Mouse (Mus musculus) liver, embryonic 14.5 days (tissue): ENCODE measurements around the gene Gstz1. TPM values are rescaled to one million over a fixed set of nuclear protein-coding genes. Genes with fewer than 3 reads are reported as not detected.
"Not testable (repeated sequence)": the region's sequence is repeated elsewhere in the genome, so short reads cannot be mapped to it uniquely, and the experiment has no call there.

Source experiments
- ATAC-seq: fragments of 200-750 bp; cut with Nextera tagmentation; 2 replicates; pipeline ENCODE4 v1.8.0; 2017; ENCODE audit warnings: moderate number of reproducible peaks, mild to moderate bottlenecking, moderate library complexity; ENCODE audit not compliant: insufficient read depth
- DNase-seq, 3 experiments: peaks; one replicate each; pipeline ENCODE4 v3.0.0-alpha.2; 2012 to 2013; ENCODE audit warnings: low read depth in 3 of 3, low spot score in 3 of 3
- H3K27ac ChIP-seq: fragments of 300-500 bp; sonication (generic); 2 replicates; pipeline ENCODE4 v1.5.1; 2014; ENCODE audit warnings: moderate library complexity, mild to moderate bottlenecking, control low read depth, inconsistent platforms
- H3K27me3 ChIP-seq: fragments of 300-500 bp; sonication (generic); 2 replicates; pipeline ENCODE4 v1.6.1; 2014; ENCODE audit warnings: mild to moderate bottlenecking, low read length, moderate library complexity; ENCODE audit not compliant: control insufficient read depth, insufficient read depth
- H3K36me3 ChIP-seq: fragments of 300-500 bp; sonication (generic); replicated peaks from 2 replicates; pipeline ENCODE4 v1.6.1; 2014; ENCODE audit warnings: low read depth; ENCODE audit not compliant: control insufficient read depth, insufficient read depth
- H3K4me1 ChIP-seq, 2 experiments: fragments of 200-500 bp in 1 of 2; fragments of 300-500 bp in 1 of 2; sonication (generic) in 1 of 2; replicated peaks; 2 replicates each; pipeline ENCODE4 v1.6.1; 2012 to 2014; ENCODE audit warnings: antibody characterized with exemption in 1 of 2, inconsistent platforms in 1 of 2, low read length in 1 of 2; ENCODE audit not compliant: control insufficient read depth in 2 of 2, insufficient read depth in 2 of 2
- H3K4me2 ChIP-seq: fragments of 300-500 bp; sonication (generic); 2 replicates; pipeline ENCODE4 v1.6.1; 2014; ENCODE audit warnings: low read depth, mild to moderate bottlenecking, control low read depth, moderate library complexity
- H3K4me3 ChIP-seq, 2 experiments: fragments of 200-500 bp in 1 of 2; fragments of 300-500 bp in 1 of 2; sonication (generic) in 1 of 2; 2 replicates each; pipeline ENCODE4 v1.5.1; 2012 to 2014; ENCODE audit warnings: low read depth in 2 of 2, low read length in 2 of 2, mild to moderate bottlenecking in 2 of 2, control low read depth in 1 of 2, inconsistent platforms in 1 of 2, moderate library complexity in 1 of 2; ENCODE audit not compliant: insufficient read depth in 1 of 2
- H3K9ac ChIP-seq: fragments of 300-500 bp; sonication (generic); replicated peaks from 2 replicates; pipeline ENCODE4 v1.6.1; 2014; ENCODE audit warnings: mild to moderate bottlenecking, control low read depth, moderate library complexity
- H3K9me3 ChIP-seq: fragments of 300-500 bp; sonication (generic); 2 replicates; pipeline ENCODE4 v1.6.1; 2016; ENCODE audit warnings: low read length, mixed read lengths; ENCODE audit not compliant: control insufficient read depth
- CTCF ChIP-seq: IDR thresholded peaks from 2 replicates; pipeline ENCODE4 v1.5.1; 2016; ENCODE audit warnings: antibody characterized with exemption, low read depth, control low read depth
- EP300 ChIP-seq: IDR thresholded peaks from 2 replicates; pipeline ENCODE4 v1.6.1; 2016; ENCODE audit warnings: antibody characterized with exemption, low read depth
- WGBS: fragments of 180-500 bp; shearing (Covaris S2); extraction: QIAGEN DNeasy Blood & Tissue Kit; methylation state at CpG from one replicate; pipeline ENCODE4 v1.1.7; 2014; ENCODE audit not compliant: insufficient replicate concordance; 5-methylcytosine and 5-hydroxymethylcytosine counted together
- polyA plus RNA-seq, 2 experiments: library from polyadenylated mRNA; depleted of rRNA in 1 of 2; stranded (reverse) in 1 of 2; unstranded in 1 of 2; fragments of >200 nt; fragmentation: Nextera tagmentation in 1 of 2; extraction: Ambion mirVana in 1 of 2; gene quantifications; 2 replicates each; pipeline versions ENCODE4 v1.2.1 to v1.2.3; 2012 to 2014

Gene Gstz1
- polyA plus RNA-seq, 2 experiments = 91.0 to 94.8 TPM

DNA sequence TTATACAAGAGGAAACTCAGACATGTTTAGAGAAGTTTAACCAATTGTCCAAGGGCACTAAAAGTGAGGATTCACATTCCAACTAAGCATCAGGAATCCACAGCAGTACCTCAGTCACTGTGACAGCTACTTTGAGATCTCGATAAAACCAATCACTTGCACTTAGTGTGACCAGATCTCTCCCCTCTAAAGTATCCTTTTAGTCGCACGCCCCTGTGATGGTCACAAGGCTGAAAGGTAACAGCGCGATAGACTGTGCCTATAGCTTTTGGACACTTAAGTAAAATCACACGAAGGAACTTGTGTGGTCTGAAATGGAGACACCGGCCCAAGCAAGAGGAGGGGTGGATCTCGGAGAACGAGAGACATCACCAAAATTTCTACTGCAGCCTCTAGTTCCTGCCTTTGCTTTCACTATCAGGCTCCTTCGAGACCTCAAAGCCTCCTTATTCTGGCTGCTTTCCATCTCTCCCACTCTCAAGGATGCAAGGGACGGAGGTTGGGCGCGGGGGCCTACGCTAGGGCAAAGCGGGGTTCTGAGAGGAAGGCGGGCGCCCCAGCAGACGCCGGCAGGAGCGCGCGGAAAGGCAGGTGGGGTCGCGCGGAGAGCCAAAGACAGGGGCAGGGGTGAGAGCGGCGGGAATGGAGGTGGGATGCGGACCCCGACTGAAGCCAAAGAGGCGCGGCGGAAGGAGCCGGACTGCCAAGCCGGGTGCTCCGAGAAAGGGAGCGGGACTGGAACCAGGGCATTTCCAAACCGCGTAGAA lies 52.4 kb downstream of the Gstz1 start, which contains the start of gene Samd15:
Gene Samd15 (plus strand): TSS at position 518 of the 767 bp plus-strand sequence.
- Histone ChIP-seq H3K9ac (peak within 1 kb of the TSS; percentile 70), H3K27me3 (peaks cover 15% of the 10 kb centered on the region), H3K9me3 (no peaks in the 10 kb centered on the region), H3K4me3 (peak within 1 kb of the TSS; percentile 54 to 71), H3K36me3 (no peaks in the 10 kb centered on the region), H3K27ac (no peak within 1 kb of the TSS), H3K4me1 (peaks cover 0 to 8% of the 10 kb centered on the region in 2 experiments; a peak in 2 of 4 replicates), H3K4me2 (peak within 1 kb of the TSS; percentile 76)
- ATAC-seq = peak; percentile 49; the same call in 1 of the 2 replicates
- 2% methylated on average over 38 of the region's 38 CpGs for WGBS
- no peak for TF ChIP-seq CTCF
- no peak for TF ChIP-seq EP300
- no peak for DNase-seq

GRCm38 (mm10) chr12:87199973-87200586 lies 53.1 kb downstream of the Gstz1 start, which contains the start of gene Tmed8:
Gene Tmed8, minus strand, starts transcription at chr12:87200454.
- Histone ChIP-seq H3K4me3 (peak within 1 kb of the TSS; percentile 54 to 71), H3K27me3 (peaks cover 15% of the 10 kb centered on the region), H3K36me3 (no peaks in the 10 kb centered on the region), H3K4me1 (peaks cover 0 to 8% of the 10 kb centered on the region in 2 experiments; a peak in 2 of 4 replicates), H3K27ac (no peak within 1 kb of the TSS), H3K9ac (peak within 1 kb of the TSS; percentile 70), H3K4me2 (peak within 1 kb of the TSS; percentile 76), H3K9me3 (no peaks in the 10 kb centered on the region)
- under 1% methylated on average over 67 of the region's 70 CpGs for WGBS
- TF ChIP-seq EP300 (no peak), CTCF (no peak)
- peak; percentile 80 for ATAC-seq
- peak; percentile 24 to 31 (median 25) for DNase-seq

- no peak for TF ChIP-seq EP300
- TF ChIP-seq CTCF = no peak
- Histone ChIP-seq H3K9ac (no peak overlapping the region), H3K4me3 (no peak overlapping the region), H3K4me1 (peaks cover 0 to 8% of the 10 kb centered on the region in 2 experiments; a peak in 2 of 4 replicates), H3K4me2 (no peak overlapping the region), H3K36me3 (no peaks in the 10 kb centered on the region), H3K27me3 (peaks cover 15% of the 10 kb centered on the region), H3K9me3 (no peaks in the 10 kb centered on the region), H3K27ac (no peak overlapping the region)
- DNase-seq (no peak), ATAC-seq (no peak)
- WGBS = 43% methylated on average over 5 of the region's 5 CpGs
These were observed 54.7 kb downstream of the Gstz1 start for GRCm38 (mm10) chr12:87201694-87202093.

- not testable (repeated sequence) for H3K4me2 ChIP-seq, H3K9ac ChIP-seq, H3K4me1 ChIP-seq, H3K9me3 ChIP-seq, H3K36me3 ChIP-seq, ATAC-seq, H3K27me3 ChIP-seq, H3K27ac ChIP-seq, DNase-seq, H3K4me3 ChIP-seq
- 72% methylated on average over 5 of the region's 5 CpGs for WGBS
These were observed 58.8 kb downstream of the Gstz1 start for GRCm38 (mm10) chr12:87205789-87206188.
